Mouse (Mus musculus): Measurements from ENCODE around the gene Elovl6.
A peak's percentile ranks its signal among the peaks of the same experiment; 100 is the strongest.

The Elovl6 gene

DNA sequence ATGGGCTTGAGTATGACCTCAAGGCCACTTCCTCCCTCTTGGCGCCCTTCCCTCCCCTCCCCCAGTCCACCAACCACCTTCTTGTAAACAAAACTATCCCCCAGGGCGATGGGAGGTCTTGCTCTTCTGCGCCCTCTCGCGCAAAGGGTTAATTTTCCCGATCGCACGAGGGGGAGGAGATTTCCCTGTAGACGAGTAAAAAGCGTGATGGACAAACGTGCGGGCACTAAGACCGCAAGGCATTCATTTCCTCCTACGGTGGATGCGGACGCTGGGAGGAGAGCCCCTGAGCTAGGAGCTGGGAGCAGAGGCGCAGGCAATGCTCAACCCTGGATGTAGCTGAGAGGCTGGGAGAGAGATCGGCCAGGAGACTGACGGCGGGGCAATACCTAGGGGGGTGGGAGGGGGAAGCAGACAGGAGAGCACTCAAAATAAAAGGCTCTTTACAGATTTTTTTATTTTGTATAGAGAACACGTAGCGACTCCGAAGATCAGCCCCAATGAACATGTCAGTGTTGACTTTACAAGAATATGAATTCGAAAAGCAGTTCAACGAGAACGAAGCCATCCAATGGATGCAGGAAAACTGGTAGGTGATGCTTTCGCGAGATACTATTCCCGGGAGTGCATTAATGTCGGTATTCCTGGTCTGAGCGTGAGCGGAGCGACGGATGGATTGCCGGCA lies at the start of gene Elovl6:
Gene Elovl6 (plus strand): TSS at position 176 of the 685 bp plus-strand sequence.
- DNase-seq: peak; percentile 73

DNA sequence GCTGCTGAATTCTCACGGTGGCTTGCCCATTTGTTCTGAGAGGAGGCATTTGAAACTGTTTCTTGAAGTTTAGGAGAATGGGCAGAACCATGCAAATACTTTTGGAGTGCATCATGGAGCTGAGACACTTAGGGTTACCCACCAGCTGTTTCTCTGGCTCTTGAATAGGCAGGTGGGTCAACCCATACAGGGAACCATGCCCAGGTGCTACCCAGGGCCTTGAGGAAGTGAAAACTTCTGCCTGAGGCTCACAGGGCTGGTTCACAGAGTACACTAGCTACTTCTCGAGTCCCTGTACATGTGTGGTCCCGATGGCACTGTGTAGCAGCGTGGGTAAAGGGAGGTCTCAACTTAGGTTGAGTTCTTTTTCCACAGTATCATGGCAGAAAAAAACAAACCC lies 43.4 kb upstream of the Elovl6 start:
- DNase-seq: no peak

DNA sequence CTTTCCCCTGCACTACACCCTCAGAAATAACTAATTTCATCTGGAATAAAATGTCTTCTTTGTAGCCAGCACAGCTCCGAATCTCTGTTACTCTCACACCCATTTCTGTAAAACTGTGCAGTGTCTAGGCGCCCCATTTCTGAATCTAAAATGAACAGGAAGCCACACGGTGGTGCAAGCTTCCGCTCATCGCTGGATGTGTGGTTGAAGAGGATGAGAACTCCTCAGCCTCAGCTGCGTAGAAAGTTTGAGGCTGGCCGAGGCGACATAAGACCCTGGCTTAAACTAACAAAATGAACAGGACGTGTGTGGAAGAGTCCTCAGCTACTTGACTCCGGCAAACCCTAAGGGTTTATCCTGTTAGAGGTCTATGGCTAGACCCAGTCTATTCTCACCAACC lies 38.0 kb upstream of the Elovl6 start:
- DNase-seq: no peak

DNA sequence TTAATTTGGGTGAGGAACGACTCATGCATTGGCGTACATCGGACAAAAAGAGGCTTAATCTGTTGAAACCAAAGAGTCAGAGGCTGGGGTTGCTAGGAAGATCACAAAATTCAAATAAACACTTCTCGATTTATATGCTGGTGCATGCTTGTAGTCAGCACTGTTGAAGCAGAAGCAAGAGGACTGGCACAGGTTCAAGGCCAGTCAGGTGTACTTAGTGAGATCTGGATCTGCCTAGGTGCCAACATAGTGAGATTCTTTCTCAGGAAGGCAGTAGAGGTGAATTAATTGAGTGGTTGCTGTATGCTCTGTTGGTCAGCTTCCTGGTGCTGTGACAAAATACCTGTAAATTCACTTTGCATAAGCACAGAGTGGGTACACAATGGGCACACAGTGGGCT lies 37.4 kb upstream of the Elovl6 start:
- DNase-seq: no peak

DNA sequence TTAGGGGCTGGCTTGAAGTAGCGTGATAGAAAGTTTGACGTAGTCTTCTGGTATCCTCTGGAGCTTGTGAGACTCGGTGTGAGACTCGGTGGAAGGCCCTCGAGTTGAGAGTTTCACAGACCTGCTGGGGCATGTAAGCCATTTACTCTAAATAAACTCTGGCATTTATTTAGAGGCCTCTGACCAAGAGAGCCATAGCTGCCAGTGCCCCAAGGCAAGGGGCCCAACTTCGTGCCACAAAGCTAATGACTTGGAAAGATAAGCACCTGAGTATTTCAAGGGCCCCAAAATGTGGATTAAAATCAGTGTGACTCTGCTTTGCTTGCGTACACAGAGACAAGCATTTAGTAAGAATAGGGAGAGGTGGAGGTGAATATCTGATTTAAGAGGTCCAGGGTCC lies 28.4 kb upstream of the Elovl6 start:
- no peak for DNase-seq

DNA sequence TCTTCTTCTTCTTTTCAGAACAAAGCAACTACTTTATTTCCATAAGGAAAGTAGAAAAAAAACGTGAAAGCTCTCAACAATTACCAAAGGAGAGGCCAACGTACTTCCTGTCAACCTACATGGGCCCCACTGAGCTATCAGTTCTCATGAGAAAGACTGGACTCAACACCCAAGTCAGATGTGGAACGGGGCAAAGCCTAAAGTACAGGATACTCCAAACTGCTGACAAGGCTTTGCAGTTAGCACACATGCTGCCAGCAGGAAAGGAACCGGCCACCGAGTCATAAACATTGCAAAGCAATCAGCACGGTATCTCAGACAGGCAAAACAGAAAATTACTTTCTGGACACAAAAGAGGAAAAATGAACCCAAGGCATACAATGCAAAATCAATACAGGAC lies 27.2 kb upstream of the Elovl6 start:
- no peak for DNase-seq

DNA sequence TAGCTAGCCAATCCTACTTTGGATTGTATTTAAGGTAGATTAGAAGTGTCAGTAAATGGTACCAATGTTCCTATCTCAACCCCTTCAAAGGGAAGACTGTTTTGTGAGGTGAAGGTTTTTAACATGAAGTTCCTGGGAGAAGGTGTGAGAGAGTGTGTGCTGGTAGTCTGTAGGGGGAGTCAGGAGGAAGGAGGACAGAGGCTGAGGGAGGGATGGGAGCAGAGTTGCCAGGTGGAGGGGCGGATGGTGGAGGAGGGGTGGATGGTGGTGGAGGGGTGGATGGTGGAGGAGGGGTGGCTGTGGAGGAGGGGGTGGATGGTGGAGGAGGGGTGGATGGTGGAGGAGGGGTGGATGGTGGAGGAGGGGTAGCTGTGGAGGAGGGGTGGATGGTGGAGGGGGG lies 24.4 kb upstream of the Elovl6 start:
- no peak for DNase-seq

DNA sequence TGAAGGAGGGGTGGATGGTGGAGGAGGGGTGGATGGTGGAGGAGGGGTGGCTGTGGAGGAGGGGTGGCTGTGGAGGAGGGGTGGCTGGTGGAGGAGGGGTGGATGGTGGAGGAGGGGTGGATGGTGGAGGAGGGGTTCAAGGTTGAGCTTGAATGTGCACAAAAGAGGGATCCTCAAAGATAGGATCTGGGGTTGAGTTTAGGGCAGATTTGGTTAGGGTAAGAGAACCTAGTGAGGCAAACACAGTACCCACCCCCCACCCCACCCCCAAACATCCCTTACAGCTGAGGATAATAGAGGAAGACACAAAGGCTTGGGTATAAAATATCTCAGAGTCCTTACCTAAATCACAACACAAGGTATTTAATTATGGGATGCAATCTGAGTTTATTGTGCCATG lies 23.6 kb upstream of the Elovl6 start:
- DNase-seq: no peak

DNA sequence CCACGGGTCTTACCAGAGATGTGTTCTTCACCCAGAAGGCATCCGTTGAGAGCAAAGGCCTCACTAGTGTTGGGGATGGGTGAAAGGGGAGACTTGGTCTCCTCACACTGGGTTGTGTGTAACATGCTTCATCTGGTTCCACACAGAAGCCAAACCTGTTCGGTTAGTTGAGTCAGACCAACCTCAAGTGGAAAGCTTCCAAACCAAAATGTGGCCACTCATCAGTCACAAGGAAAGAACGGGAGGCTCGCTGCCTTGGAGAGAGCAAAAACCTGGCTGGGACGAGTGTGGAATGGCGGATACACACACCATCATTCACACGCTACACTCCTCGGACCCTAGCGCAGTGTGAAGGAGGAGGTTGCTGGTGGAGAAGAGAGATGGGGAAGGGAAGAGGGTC lies 22.4 kb upstream of the Elovl6 start:
- no peak for DNase-seq

DNA sequence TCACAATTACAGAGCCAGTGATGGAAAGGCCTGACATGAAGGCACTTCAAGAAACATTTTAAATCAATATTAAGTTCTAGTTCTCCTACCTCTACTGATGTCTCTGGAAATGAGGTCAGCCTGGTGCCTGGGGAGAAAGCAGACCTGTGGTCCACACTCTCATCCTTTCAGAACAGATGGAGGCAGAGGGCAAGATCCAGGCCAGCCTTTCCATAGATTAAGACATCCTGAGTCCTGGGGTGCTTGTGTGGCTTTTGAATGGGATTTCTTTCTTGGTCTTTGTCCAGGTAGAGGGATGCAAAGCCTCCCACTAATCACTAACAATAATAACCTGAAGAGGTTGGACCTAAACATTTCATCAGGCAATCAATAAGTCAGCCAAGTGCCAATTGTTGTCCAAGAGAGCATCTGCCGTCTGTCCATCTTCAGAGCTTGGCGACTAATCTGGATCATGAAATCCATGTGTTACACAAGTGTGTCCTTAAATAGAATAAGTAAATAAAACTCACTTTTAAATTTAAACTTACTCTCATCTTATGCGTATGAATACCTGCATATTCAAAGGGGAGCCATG lies 16.2 kb upstream of the Elovl6 start:
- DNase-seq: no peak

DNA sequence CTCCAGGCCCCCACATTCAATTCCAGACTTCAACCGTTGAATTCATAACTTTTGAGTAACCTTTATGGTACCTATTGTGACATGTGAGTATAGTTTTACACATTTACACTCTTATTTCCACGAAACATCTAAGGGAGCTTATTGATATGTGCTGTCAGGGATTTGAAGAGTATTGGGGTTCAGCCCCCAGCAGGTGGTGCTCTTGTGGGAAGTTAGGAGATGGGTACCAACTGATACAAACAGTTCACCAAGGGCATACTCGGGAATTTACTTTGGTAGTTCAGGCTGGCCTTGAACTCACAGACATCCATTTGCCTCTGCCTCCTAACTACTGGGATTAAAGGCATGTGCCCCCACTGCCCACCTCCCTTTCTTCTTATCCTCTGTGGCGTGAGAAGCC lies 11.7 kb upstream of the Elovl6 start:
- no peak for DNase-seq

DNA sequence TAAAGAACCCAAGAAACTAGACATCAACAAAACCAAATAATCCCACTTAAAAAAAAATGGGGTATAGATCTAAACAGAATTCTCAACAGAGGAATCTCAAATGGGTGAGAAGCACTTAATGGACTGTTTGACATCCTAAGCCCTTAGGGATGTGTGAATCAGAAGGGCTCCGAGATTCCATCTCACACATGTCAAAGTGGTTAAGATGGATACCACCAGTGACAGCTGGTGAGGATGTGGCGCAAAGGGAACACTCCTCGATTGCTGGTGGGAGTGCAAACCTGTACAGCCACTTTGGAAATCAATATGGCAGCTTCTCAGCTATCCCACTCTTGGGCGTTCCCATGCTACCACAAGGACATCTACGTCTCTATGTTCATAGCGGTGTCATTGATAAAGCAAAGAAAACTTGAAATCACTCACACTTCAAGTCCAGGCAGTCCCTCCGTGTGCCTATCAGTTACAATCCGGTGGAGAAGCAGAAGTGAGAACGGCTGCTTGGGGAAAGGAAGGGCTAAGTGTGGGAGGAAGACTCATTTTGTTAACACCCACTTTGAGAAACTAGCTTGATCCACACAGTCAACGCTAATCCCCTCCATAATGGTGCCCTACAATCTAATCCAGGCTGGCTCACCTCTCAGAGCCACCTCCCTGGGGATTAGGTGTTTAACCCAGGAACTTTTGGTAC lies 8.6 kb upstream of the Elovl6 start:
- DNase-seq: no peak

DNA sequence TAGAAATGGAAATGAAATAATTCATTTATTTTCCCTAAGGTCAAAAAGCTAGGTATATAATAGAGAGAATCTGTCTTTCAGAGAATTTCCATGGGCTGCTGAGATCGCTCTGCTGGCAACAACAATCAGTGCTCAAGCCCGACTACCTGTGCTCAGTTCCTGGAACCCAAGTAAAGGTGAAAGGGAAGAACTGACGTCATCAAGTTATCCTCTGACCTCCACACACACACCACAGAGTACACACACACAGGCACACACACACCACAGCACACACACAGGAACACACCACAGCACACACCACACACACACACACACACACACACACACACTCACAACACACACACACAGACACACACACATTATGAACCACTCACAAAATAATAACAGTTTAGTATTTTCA lies 5.1 kb upstream of the Elovl6 start:
- no peak for DNase-seq

DNA sequence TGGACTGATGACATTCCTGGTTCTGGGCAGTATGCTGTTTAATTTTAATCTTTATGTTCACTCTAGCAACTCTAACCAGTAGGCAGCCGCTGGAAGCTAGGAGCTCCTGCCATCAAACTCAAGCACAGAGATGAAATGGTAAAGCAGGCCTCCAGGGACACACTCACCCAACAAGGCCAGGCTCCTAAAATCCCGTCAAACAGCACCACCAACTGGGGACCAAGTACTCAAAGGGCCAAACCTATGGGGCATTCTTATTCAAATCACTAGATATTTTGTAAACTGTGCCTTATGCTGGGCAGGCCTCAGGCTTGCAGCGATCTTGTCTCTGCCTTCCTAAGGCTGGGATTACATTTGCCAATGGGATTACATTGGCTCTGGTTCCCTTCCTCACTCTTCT lies 2.8 kb upstream of the Elovl6 start:
- DNase-seq: no peak

DNA sequence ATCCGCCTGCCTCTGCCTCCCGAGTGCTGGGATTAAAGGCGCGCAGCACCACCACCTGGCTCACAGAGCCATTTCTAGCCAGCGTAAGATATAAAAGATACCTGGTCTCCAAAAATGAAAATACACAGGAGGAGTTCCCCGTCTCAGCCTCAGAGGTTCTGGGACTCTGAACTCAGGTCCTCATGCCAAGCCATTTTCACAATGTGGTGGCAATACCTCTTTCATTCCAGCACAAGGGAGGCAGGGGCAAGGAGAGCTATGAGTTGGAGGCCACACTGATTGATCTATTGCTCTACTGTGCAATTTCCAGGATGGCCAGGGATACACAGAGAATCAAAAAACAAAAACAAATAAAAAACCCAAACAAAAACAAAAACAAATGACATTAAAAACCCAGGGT lies 1.7 kb upstream of the Elovl6 start:
- no peak for DNase-seq

DNA sequence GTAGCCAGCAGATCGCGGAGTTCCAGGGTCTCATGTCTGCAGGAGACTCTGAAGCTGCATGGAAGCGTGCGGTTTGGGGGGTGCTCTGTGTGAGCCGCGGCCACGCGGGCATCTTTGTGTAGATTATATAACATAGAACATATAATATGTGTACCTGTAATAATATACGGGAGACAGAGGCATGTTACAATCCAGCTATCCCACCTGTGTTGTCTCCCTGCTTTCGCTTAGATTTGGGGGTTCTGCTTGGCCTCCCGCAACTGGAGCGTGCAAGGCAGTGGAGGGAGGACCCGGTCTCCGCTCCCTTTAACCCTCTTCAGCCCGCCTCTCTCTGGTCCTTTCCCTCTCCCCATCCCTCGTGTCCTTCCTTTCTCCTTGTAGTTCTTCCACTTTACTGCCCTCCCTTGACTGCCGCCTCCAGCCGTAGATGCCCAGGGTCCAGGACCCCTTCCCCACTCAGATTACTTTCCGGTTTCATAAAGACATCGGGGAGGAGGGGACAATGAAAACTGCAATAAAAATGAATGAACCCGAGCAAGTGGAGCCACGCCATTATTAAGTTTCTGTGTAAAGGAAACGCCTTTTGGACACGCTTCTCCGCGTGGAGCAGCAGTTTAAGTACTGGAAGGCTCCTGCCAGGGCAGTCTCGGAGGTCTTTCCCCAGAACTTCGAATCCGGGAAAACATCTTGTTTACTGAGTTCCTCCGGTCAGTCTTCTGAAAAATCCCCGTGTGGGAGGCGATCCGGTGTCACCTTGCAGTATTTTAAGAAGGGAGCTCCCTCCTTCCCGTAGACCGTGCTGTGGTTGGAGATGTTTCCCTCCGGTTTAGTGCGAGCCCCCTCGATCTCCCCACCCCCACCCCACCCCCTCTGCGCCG lies 949 bp downstream of the Elovl6 start:
- peak; percentile 48 for DNase-seq

DNA sequence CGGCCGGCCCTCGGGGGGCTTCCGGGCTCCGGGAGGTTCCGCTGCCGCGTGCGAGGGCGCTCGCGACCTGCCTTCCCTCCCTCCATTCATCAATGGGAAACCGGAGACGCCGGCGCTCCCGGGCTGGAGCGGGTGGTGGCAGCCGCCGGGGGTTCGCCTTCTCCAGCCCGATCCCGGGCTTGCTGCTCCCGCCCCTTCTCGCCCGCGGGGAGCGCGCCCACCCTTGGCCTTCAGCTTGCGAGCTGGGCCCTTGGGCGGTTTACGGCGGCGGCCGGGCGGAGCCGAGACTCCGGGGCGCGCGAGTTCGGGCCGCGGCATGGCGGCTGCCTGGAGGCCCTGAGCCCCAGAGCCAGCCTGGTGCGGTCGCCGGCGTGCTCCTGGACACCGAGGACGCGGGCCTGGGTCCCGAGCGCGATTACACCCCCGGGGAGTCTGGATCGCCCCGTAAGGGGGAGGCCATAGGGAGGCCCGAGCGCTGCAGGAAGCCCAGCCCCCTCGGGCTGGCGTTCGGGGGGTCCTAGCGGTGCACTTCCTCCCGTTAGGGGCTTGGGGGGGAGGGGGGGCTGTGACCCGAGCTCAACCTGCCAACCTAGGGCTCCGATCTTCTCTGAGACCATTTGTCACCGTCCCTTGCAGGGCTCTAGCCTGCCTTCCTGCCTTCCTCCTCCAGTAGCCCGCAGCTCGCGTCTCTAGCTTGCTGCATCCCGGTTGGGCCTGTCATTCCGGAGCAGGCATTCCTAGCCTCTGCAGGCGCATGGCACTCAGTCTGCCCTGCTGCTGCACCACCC lies 1.8 kb downstream of the Elovl6 start:
- DNase-seq: peak; percentile 75

DNA sequence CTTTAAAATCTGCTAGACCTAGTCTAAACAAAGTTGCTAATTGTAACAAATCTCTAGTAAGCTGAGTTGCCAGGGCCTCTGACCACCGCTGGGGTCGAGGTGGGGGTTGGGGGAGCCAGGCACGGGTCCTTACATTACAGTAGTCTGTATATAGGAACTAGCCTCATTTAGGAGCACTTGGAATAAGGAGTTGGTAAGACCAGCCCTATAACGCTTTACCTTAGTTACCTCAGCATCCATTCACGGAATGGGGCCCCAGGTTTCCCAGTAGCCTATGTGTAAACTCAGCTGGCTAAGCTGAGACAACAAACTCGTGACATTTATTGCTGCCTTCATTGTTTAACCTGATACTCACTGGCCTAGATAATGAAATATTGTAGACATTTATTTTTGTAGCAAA lies 3.3 kb downstream of the Elovl6 start:
- DNase-seq: no peak

DNA sequence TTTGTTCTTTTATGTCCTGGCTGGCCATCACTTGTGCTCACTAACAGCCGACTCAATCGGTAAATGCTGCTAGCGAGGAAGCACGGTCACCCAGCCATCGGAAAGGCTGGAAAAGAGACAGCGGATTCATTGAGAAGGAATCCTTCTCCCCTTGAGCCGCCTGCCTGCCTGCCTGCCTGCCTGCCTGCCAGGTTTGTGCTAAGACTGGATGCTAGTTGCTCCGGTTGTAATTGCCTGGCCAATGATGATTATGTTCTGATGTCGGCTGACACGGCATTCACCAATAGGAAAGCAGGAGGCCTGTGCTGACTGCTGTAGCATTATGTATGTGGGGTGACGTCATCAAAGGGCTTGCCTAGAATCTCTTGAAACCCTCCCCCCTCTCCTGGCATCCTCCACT lies 4.0 kb downstream of the Elovl6 start:
- DNase-seq: peak; percentile 81

DNA sequence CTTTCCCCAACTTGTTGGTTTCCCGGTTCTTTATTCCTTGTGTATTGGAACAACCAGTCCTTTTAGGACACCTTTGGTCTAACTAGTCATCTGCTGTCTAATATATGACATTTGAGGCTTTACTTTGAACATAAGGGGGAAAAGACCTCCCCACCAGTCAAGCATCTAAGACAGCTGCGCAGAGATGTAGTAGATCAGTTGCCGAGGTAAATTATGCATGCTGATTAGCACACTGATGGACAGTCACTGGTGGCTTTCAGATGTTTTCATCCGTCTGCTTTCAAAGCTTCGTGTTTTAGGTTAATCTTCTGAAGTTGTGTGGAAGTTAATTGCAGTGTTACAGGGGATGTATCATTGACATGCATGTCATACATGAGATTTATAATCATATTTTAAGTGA lies 5.8 kb downstream of the Elovl6 start:
- no peak for DNase-seq

DNA sequence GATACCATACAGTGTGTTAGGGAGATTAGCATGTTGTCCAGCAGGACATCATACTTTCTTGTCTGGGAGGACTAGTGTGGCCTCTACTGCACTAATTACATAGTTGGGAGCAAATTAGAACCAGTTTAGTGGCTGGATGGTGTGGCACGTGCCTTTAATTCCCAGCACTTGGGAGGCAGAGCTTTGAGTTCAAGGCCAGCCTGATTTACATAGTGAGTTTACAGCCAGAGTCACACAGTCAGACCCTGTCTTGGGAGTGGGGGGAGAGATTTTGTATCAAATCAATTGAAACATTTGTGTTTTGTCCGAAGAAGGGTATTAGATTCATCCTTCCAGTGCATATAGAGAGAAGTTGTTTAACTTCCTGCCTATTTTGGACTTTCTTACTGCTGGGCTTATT lies 8.7 kb downstream of the Elovl6 start:
- DNase-seq: no peak

DNA sequence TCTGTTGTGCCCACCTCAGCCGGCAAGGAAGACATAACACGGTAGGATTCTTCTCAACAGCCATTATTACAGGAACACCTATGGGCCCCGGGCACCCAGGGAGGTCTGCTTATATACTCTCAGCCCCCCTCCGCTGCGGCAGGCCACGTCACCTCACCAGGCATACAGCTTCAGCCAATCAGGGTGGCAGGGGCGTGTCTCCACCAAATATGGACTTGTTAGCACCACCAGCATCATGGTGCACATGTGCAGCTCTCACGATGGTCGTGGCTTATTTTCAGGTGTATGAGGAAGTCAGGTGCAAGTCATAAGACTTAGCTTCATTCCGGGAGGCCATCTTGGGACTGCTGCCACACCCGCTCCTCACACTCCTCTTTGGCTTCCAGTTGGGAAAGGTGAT lies 9.3 kb downstream of the Elovl6 start:
- no peak for DNase-seq

DNA sequence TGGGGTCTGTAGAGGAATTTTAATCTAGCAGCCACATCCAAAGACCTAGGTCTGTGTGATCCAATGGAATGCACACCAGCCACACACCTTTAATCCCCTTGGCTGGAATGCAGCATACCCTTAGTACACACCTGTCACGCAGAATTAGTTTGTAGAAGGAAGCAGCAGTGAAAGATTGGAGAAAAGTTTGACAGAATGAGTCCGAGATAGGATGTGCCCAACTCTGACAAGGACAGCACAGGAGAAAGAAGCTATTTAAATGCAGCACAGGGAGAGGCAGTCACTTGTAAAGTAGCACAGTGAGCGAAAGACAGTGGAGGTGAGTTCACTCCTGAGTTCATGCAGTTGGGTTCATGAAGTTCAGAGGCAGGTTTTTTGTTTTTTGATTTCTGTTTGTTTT lies 11.2 kb downstream of the Elovl6 start:
- no peak for DNase-seq
